Mouse (Mus musculus) kidney, postnatal 36 days (tissue): ENCODE measurements around the gene Thbs4.
A peak's percentile ranks its signal among the peaks of the same experiment; 100 is the strongest.

Experiments
- DNase-seq, 2 experiments: peaks; one replicate each; pipeline ENCODE4 v3.0.0; 2021 to 2022; ENCODE audit warnings: mixed read lengths in 2 of 2

The Thbs4 gene

GRCm38 (mm10) chr13:92759096-92759495 is 35.5 kb downstream of the Thbs4 start:
- no peak for DNase-seq

- DNase-seq: no peak
These were observed 36.5 kb downstream of the Thbs4 start for GRCm38 (mm10) chr13:92757972-92758585.

GRCm38 (mm10) chr13:92755036-92755435 is 39.6 kb downstream of the Thbs4 start:
- no peak for DNase-seq

GRCm38 (mm10) chr13:92753676-92754075 is 40.9 kb downstream of the Thbs4 start:
- no peak for DNase-seq

- peak; percentile 69 to 82 for DNase-seq
These were observed 42.7 kb downstream of the Thbs4 start for GRCm38 (mm10) chr13:92751726-92752565.

GRCm38 (mm10) chr13:92750976-92751518 is 43.6 kb downstream of the Thbs4 start:
- peak; percentile 58 to 84 for DNase-seq

- DNase-seq: no peak
These were observed 51.3 kb downstream of the Thbs4 start for GRCm38 (mm10) chr13:92743337-92743736.

GRCm38 (mm10) chr13:92742886-92743285 is 51.7 kb downstream of the Thbs4 start:
- DNase-seq: no peak

GRCm38 (mm10) chr13:92740671-92741270 is 53.8 kb downstream of the Thbs4 start:
- DNase-seq: peak; percentile 32 to 36

GRCm38 (mm10) chr13:92739858-92740257 is 54.8 kb downstream of the Thbs4 start:
- DNase-seq: no peak

GRCm38 (mm10) chr13:92738821-92739220 is 55.8 kb downstream of the Thbs4 start:
- no peak for DNase-seq

GRCm38 (mm10) chr13:92736516-92737300 is 57.9 kb downstream of the Thbs4 start:
- peak in 1 of 2 experiments; percentile 6 for DNase-seq

- no peak for DNase-seq
These were observed 58.9 kb downstream of the Thbs4 start for GRCm38 (mm10) chr13:92735693-92736092.

GRCm38 (mm10) chr13:92733741-92734140 is 60.9 kb downstream of the Thbs4 start:
- DNase-seq: no peak

- DNase-seq: peak; percentile 37 to 82
These were observed 61.4 kb downstream of the Thbs4 start for GRCm38 (mm10) chr13:92733252-92733651.

- no peak for DNase-seq
These were observed 61.8 kb downstream of the Thbs4 start for GRCm38 (mm10) chr13:92732836-92733235.

- DNase-seq: no peak
These were observed 62.8 kb downstream of the Thbs4 start for GRCm38 (mm10) chr13:92731811-92732210.

GRCm38 (mm10) chr13:92729811-92730210 is 64.8 kb downstream of the Thbs4 start:
- DNase-seq: peak in 1 of 2 experiments; percentile 12

- DNase-seq: no peak
These were observed 72.2 kb downstream of the Thbs4 start for GRCm38 (mm10) chr13:92722389-92722788.

- DNase-seq: no peak
These were observed 73.6 kb downstream of the Thbs4 start for GRCm38 (mm10) chr13:92721006-92721405.

GRCm38 (mm10) chr13:92717851-92718665 is 76.6 kb downstream of the Thbs4 start:
- DNase-seq: no peak

GRCm38 (mm10) chr13:92712619-92713018 is 82.0 kb downstream of the Thbs4 start:
- DNase-seq: no peak
